Mouse (Mus musculus) hematopoietic stem cell, adult 5-6 weeks (primary cell): Measurements from ENCODE around the gene Cpb1. TPM values are rescaled to one million over a fixed set of nuclear protein-coding genes. Genes with fewer than 3 reads are reported as not detected.

Source experiments
- ATAC-seq, 2 experiments: fragments of 125-278 bp in 1 of 2; replicated peaks in 1 of 2; 2 replicates each; pipeline ENCODE4 v1.8.0; 2016 to 2017; ENCODE audit warnings: inconsistent platforms in 2 of 2, mild to moderate bottlenecking in 2 of 2, moderate number of reproducible peaks in 2 of 2, low read depth in 1 of 2, moderate TSS enrichment in 1 of 2; ENCODE audit not compliant: low FRiP score in 2 of 2, poor library complexity in 2 of 2, severe bottlenecking in 2 of 2, insufficient read depth in 1 of 2, low TSS enrichment in 1 of 2
- total RNA-seq: library from RNA; stranded (forward); fragments of 172-1452, 232-1000 nt; gene quantifications from 2 replicates; pipeline ENCODE4 v1.2.3, GENCODE M21; 2017

The Cpb1 gene
- total RNA-seq: not detected in 2 replicates

GRCm38 (mm10) chr3:20275633-20276032 is at the start of gene Cpb1:
TSS of gene Cpb1 (minus strand) at chr3:20275733.
- ATAC-seq: no peak

GRCm38 (mm10) chr3:20317233-20317632 is 41.7 kb upstream of the Cpb1 start:
- ATAC-seq: no peak

- no peak for ATAC-seq
Observed at GRCm38 (mm10) chr3:20309142-20309541, 33.6 kb upstream of the Cpb1 start.

GRCm38 (mm10) chr3:20307256-20307655 is 31.7 kb upstream of the Cpb1 start:
- ATAC-seq: no peak

GRCm38 (mm10) chr3:20304758-20305352 is 29.3 kb upstream of the Cpb1 start:
- ATAC-seq: peak; percentile 100

- ATAC-seq: no peak
Observed at GRCm38 (mm10) chr3:20295546-20295945, 20.0 kb upstream of the Cpb1 start.

GRCm38 (mm10) chr3:20294542-20295348 is 19.2 kb upstream of the Cpb1 start:
- ATAC-seq: 0 out of 4 replicates have a peak, but pooled peaks of 1 of the 2 experiments have one; percentile 17

- ATAC-seq: no peak
Observed at GRCm38 (mm10) chr3:20291370-20291769, 15.8 kb upstream of the Cpb1 start.

- ATAC-seq: no peak
Observed at GRCm38 (mm10) chr3:20288761-20289160, 13.2 kb upstream of the Cpb1 start.

GRCm38 (mm10) chr3:20281796-20282195 is 6.3 kb upstream of the Cpb1 start:
- ATAC-seq: no peak

- ATAC-seq: peak; percentile 45 to 59; a peak in 3 of 4 replicates
Observed at GRCm38 (mm10) chr3:20254566-20255479, 20.7 kb downstream of the Cpb1 start.

- peak in 1 of 2 experiments; percentile 36; a peak in 1 of 4 replicates for ATAC-seq
Observed at GRCm38 (mm10) chr3:20243913-20244312, 31.6 kb downstream of the Cpb1 start.

- peak; percentile 83 to 89 for ATAC-seq
Observed at GRCm38 (mm10) chr3:20242050-20242449, 33.5 kb downstream of the Cpb1 start, which contains the start of gene Cpa3. TSS of gene Cpa3 (minus strand) at chr3:20242181.

GRCm38 (mm10) chr3:20239741-20240140 is 35.8 kb downstream of the Cpb1 start:
- ATAC-seq: no peak

- ATAC-seq: no peak
Observed at GRCm38 (mm10) chr3:20236965-20237364, 38.6 kb downstream of the Cpb1 start.

- ATAC-seq: peak; percentile 49 to 53; a peak in 1 of 4 replicates
Observed at GRCm38 (mm10) chr3:20229027-20229426, 46.5 kb downstream of the Cpb1 start.

- ATAC-seq: no peak
Observed at GRCm38 (mm10) chr3:20225429-20225828, 50.1 kb downstream of the Cpb1 start.
